16 mouse cellular contexts compared by ENCODE assay signal in the genomic region with DNA sequence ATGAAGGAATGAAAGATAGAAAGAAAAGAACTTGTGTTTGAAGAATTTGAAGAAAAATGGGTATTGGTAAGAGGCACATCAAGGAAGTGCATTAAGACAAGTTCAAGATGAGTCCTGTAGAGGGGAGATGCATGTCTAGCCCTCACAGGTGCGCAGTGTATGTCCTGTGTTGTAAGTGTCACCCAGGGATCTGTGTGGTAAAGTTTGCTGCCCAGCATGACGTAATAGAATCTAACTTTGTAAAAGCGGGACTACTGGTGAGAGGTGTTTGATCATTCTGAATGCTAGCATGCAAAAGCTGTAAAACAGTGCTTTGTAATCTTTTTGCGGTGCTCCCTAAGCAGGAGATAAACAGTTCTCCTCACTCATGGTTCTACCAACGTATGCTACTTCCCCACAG.
"Had no signal": no experiment of that assay in that cellular context is flagged by ENCODE, and none has a peak within 500 bp of the region (broad histone marks: within the 10 kb centered on the region; RNA-seq: fewer than 3 reads in every experiment).

No protein-coding gene starts in this region.

- H3K4me2 ChIP-seq: neural tube, embryonic 12.5 days; neural tube, embryonic 13.5 days; neural tube, embryonic 15.5 days; stomach, embryonic 15.5 days had no signal

- DNase-seq: retina, postnatal 1 day; right cerebral cortex, adult 18-20 months; right cerebral cortex, postnatal 14 days; right cerebral cortex, postnatal 25 days; right cerebral cortex, postnatal 4 days; spleen, adult 18-20 months; thymus, adult 18-20 months; thymus, adult 2 months; thymus, postnatal 14 days; thymus, postnatal 36 days; thymus, postnatal 4 days had no signal

- H3K27me3 ChIP-seq: neural tube, embryonic 12.5 days; neural tube, embryonic 13.5 days; neural tube, embryonic 15.5 days; stomach, embryonic 15.5 days had no signal

- H3K9me3 ChIP-seq: neural tube, embryonic 12.5 days; neural tube, embryonic 13.5 days; neural tube, embryonic 15.5 days; stomach, embryonic 15.5 days had no signal

- H3K27ac ChIP-seq: neural tube, embryonic 12.5 days; neural tube, embryonic 13.5 days; neural tube, embryonic 15.5 days; stomach, embryonic 15.5 days; stomach, postnatal 0 days had no signal

- H3K9ac ChIP-seq: neural tube, embryonic 12.5 days; neural tube, embryonic 13.5 days; neural tube, embryonic 15.5 days; stomach, embryonic 15.5 days had no signal

- H3K36me3 ChIP-seq: neural tube, embryonic 12.5 days; neural tube, embryonic 13.5 days; neural tube, embryonic 15.5 days; stomach, embryonic 15.5 days had no signal

- H3K4me3 ChIP-seq: neural tube, embryonic 12.5 days; neural tube, embryonic 13.5 days; neural tube, embryonic 15.5 days; stomach, embryonic 15.5 days had no signal

- H3K4me1 ChIP-seq: neural tube, embryonic 12.5 days; neural tube, embryonic 15.5 days; stomach, embryonic 15.5 days had no signal
